Mouse (Mus musculus) myocyte (in vitro differentiated cells): ENCODE measurements at regions not wholly inside any gene's neighbourhood (a gene's known extent, or its start where the extent isn't known, plus 50 kb on each side); places are given as distances from the start of the nearest gene placed in this dataset.

Source experiments
- CEBPB ChIP-seq: IDR thresholded peaks from 2 replicates; pipeline ENCODE4 v1.6.1; 2011; ENCODE audit warnings: mild to moderate bottlenecking, moderate library complexity; ENCODE audit not compliant: poor library complexity, insufficient read depth, severe bottlenecking
- MYOG ChIP-seq, 3 experiments: IDR thresholded peaks; one replicate each; pipeline ENCODE4 v1.6.1; 2011; ENCODE audit warnings: control low read depth in 2 of 3, low read depth in 2 of 3, mild to moderate bottlenecking in 2 of 3; ENCODE audit not compliant: insufficient read length in 2 of 3, control insufficient read depth in 1 of 3, insufficient read depth in 1 of 3
- POLR2A ChIP-seq: IDR thresholded peaks from one replicate; pipeline ENCODE4 v1.6.1; 2011; ENCODE audit warnings: low read depth, mild to moderate bottlenecking, control low read depth, moderate library complexity; ENCODE audit not compliant: insufficient read length

DNA sequence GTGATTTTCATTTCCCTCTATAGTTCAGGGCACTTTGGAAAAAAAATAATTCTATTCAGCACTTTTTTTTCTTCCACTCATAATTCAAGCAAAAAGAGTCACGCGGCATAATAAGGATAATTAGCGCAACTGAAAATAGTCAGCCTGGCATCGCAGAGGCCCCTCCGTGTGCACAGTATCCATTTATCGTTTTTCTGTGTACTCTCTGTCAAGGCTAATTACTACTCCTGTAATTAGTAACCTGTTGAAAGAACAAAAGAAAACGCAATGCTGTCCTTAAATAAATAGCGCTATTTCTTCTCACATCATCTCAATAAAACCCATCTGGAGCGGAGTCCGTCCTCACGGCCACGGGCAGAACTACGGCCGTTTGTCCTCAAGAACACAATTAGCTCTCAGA, 95.1 kb upstream of the Atxn1 start:
- TF ChIP-seq POLR2A: no peak
- no peak for TF ChIP-seq CEBPB
- no peak for TF ChIP-seq MYOG (IDR thresholded peaks at IDR 0.05; ENCODE audit: control insufficient read depth in 1 of 3, insufficient read depth in 1 of 3, insufficient read length in 2 of 3, low read depth in 2 of 3)
